Mouse (Mus musculus) forebrain, embryonic 15.5 days (tissue): ENCODE measurements around the gene Ino80b. TPM values are rescaled to one million over a fixed set of nuclear protein-coding genes. Genes with fewer than 3 reads are reported as not detected.

Source experiments
- ATAC-seq: fragments of 200-750 bp; cut with Nextera tagmentation; replicated peaks from 2 replicates; pipeline ENCODE4 v1.8.0; 2017; ENCODE audit warnings: mild to moderate bottlenecking, moderate TSS enrichment, moderate library complexity
- H3K27ac ChIP-seq: fragments of 300-500 bp; sonication (generic); replicated peaks from 2 replicates; pipeline ENCODE4 v1.5.1; 2015; ENCODE audit warnings: mild to moderate bottlenecking, inconsistent platforms
- H3K27me3 ChIP-seq: fragments of 300-500 bp; sonication (generic); 2 replicates; pipeline ENCODE4 v1.6.1; 2015; ENCODE audit warnings: inconsistent platforms
- H3K36me3 ChIP-seq: fragments of 300-500 bp; sonication (generic); 2 replicates; pipeline ENCODE4 v1.6.1; 2015; ENCODE audit warnings: mild to moderate bottlenecking, inconsistent platforms
- H3K4me1 ChIP-seq: fragments of 300-500 bp; sonication (generic); 2 replicates; pipeline ENCODE4 v1.6.1; 2015; ENCODE audit warnings: inconsistent platforms
- H3K4me2 ChIP-seq: fragments of 300-500 bp; sonication (generic); replicated peaks from 2 replicates; pipeline ENCODE4 v1.6.1; 2015; ENCODE audit warnings: mild to moderate bottlenecking, inconsistent platforms
- H3K4me3 ChIP-seq: fragments of 300-500 bp; sonication (generic); 2 replicates; pipeline ENCODE4 v1.5.1; 2015; ENCODE audit warnings: mild to moderate bottlenecking, inconsistent platforms
- H3K9ac ChIP-seq: fragments of 300-500 bp; sonication (generic); replicated peaks from 2 replicates; pipeline ENCODE4 v1.6.1; 2015; ENCODE audit warnings: mild to moderate bottlenecking, inconsistent platforms
- H3K9me3 ChIP-seq: fragments of 300-500 bp; sonication (generic); 2 replicates; pipeline ENCODE4 v1.6.1; 2016; ENCODE audit warnings: inconsistent platforms
- WGBS: fragments of 180-500 bp; shearing (Covaris S2); methylation state at CpG from one replicate; pipeline ENCODE4 v1.1.7; 2015; ENCODE audit warnings: mixed read lengths; 5-methylcytosine and 5-hydroxymethylcytosine counted together
- polyA plus RNA-seq: library from polyadenylated mRNA; unstranded; fragments of >200 nt; fragmentation: Nextera tagmentation; extraction: Ambion mirVana; gene quantifications from 2 replicates; pipeline ENCODE4 v1.2.1, GENCODE M21; 2015

Gene Ino80b
- polyA plus RNA-seq, 1 experiment from 2014 or later = 15.6 TPM

- H3K27me3 ChIP-seq = peaks cover 37% of the 10 kb centered on the region
- no peak overlapping the region for H3K27ac ChIP-seq
- H3K9ac ChIP-seq = no peak overlapping the region
- no peak overlapping the region for H3K4me3 ChIP-seq
- 56% methylated on average over 6 of the region's 6 CpGs for WGBS
- H3K4me1 ChIP-seq = peaks cover 1% of the 10 kb centered on the region; the same call in 1 of the 2 replicates
- ATAC-seq = no peak
- no peaks in the 10 kb centered on the region for H3K36me3 ChIP-seq
- H3K4me2 ChIP-seq = no peak overlapping the region
- H3K9me3 ChIP-seq = no peaks in the 10 kb centered on the region
These were observed 32.7 kb downstream of the Ino80b start for GRCm38 (mm10) chr6:83092416-83093127.

GRCm38 (mm10) chr6:83087926-83088260, 37.3 kb downstream of the Ino80b start:
- WGBS = 5% methylated on average over 9 of the region's 9 CpGs
- no peak overlapping the region for H3K4me2 ChIP-seq
- H3K4me3 ChIP-seq = no peak overlapping the region
- no peak overlapping the region for H3K9ac ChIP-seq
- peaks cover 7% of the 10 kb centered on the region for H3K4me1 ChIP-seq
- no peaks in the 10 kb centered on the region for H3K9me3 ChIP-seq
- no peaks in the 10 kb centered on the region for H3K36me3 ChIP-seq
- ATAC-seq = no peak
- peaks cover 77% of the 10 kb centered on the region for H3K27me3 ChIP-seq
- no peak overlapping the region for H3K27ac ChIP-seq

GRCm38 (mm10) chr6:83087205-83087925, 37.9 kb downstream of the Ino80b start:
- Histone ChIP-seq H3K9ac (no peak overlapping the region), H3K36me3 (no peaks in the 10 kb centered on the region), H3K27ac (no peak overlapping the region), H3K9me3 (no peaks in the 10 kb centered on the region), H3K4me3 (0 out of 2 replicates have a peak overlapping the region, but pooled peaks have one; percentile 2), H3K4me1 (peaks cover 7% of the 10 kb centered on the region), H3K4me2 (no peak overlapping the region; the same call in 1 of the 2 replicates), H3K27me3 (peaks cover 82% of the 10 kb centered on the region)
- ATAC-seq = no peak
- WGBS = 1% methylated on average over 47 of the region's 47 CpGs

GRCm38 (mm10) chr6:83086121-83087035, 38.9 kb downstream of the Ino80b start, which contains the start of gene Lbx2:
Gene Lbx2, plus strand, starts transcription at chr6:83086367.
- peaks cover 86% of the 10 kb centered on the region for H3K27me3 ChIP-seq
- H3K27ac ChIP-seq = no peak within 1 kb of the TSS
- H3K4me2 ChIP-seq = no peak within 1 kb of the TSS
- no peaks in the 10 kb centered on the region for H3K9me3 ChIP-seq
- H3K9ac ChIP-seq = no peak within 1 kb of the TSS
- no peak for ATAC-seq
- 1% methylated on average over 42 of the region's 42 CpGs for WGBS
- no peak within 1 kb of the TSS for H3K4me3 ChIP-seq
- H3K36me3 ChIP-seq = peaks cover 4% of the 10 kb centered on the region
- H3K4me1 ChIP-seq = peaks cover 7% of the 10 kb centered on the region

- no peak overlapping the region for H3K4me3 ChIP-seq
- 6% methylated on average over 6 of the region's 6 CpGs for WGBS
- H3K9me3 ChIP-seq = no peaks in the 10 kb centered on the region
- H3K4me1 ChIP-seq = peaks cover 15% of the 10 kb centered on the region
- ATAC-seq = no peak
- H3K27me3 ChIP-seq = peaks cover 71% of the 10 kb centered on the region
- no peak overlapping the region for H3K4me2 ChIP-seq
- H3K36me3 ChIP-seq = peaks cover 10% of the 10 kb centered on the region
- no peak overlapping the region for H3K27ac ChIP-seq
- H3K9ac ChIP-seq = no peak overlapping the region
These were observed 40.8 kb downstream of the Ino80b start for GRCm38 (mm10) chr6:83084477-83084876.

GRCm38 (mm10) chr6:83083497-83083896, 41.7 kb downstream of the Ino80b start:
- peaks cover 63% of the 10 kb centered on the region for H3K27me3 ChIP-seq
- no peak overlapping the region for H3K4me3 ChIP-seq
- H3K9ac ChIP-seq = no peak overlapping the region
- H3K4me2 ChIP-seq = no peak overlapping the region
- peaks cover 23% of the 10 kb centered on the region for H3K4me1 ChIP-seq
- no peaks in the 10 kb centered on the region for H3K9me3 ChIP-seq
- 14% methylated on average over 5 of the region's 5 CpGs for WGBS
- H3K27ac ChIP-seq = no peak overlapping the region
- no peak for ATAC-seq
- peaks cover 10% of the 10 kb centered on the region for H3K36me3 ChIP-seq

- no peak overlapping the region for H3K4me2 ChIP-seq
These were observed 45.0 kb downstream of the Ino80b start for GRCm38 (mm10) chr6:83080210-83080609.

GRCm38 (mm10) chr6:83078324-83078858, 46.8 kb downstream of the Ino80b start:
- ATAC-seq = peak; percentile 93
- peak overlapping the region; percentile 80 for H3K4me3 ChIP-seq
- H3K9ac ChIP-seq = peak overlapping the region; percentile 83
- H3K9me3 ChIP-seq = no peaks in the 10 kb centered on the region
- H3K27ac ChIP-seq = peak overlapping the region; percentile 92
- H3K27me3 ChIP-seq = peaks cover 49% of the 10 kb centered on the region
- H3K4me1 ChIP-seq = peaks cover 22% of the 10 kb centered on the region
- H3K36me3 ChIP-seq = peaks cover 10% of the 10 kb centered on the region
- WGBS = under 1% methylated on average over 46 of the region's 46 CpGs
- H3K4me2 ChIP-seq = peak overlapping the region; percentile 77

More at GRCm38 (mm10) chr6:83080210-83080609, 45.0 kb downstream of the Ino80b start:
- no peak overlapping the region for H3K27ac ChIP-seq
- H3K4me1 ChIP-seq = peaks cover 22% of the 10 kb centered on the region
- no peaks in the 10 kb centered on the region for H3K9me3 ChIP-seq
- 97% methylated on average over 5 of the region's 5 CpGs for WGBS
- peaks cover 10% of the 10 kb centered on the region for H3K36me3 ChIP-seq
- ATAC-seq = no peak
- no peak overlapping the region for H3K4me3 ChIP-seq
- H3K27me3 ChIP-seq = peaks cover 49% of the 10 kb centered on the region
- H3K9ac ChIP-seq = no peak overlapping the region

GRCm38 (mm10) chr6:83077630-83078323, 47.5 kb downstream of the Ino80b start, which contains the start of gene Pcgf1:
Gene Pcgf1, plus strand, starts transcription at chr6:83077869.
- ATAC-seq = peak; percentile 78
- Histone ChIP-seq H3K36me3 (peaks cover 10% of the 10 kb centered on the region), H3K27ac (peak within 1 kb of the TSS; percentile 92), H3K4me2 (peak within 1 kb of the TSS; percentile 97), H3K9ac (peak within 1 kb of the TSS; percentile 83), H3K4me1 (peaks cover 22% of the 10 kb centered on the region), H3K27me3 (peaks cover 47% of the 10 kb centered on the region), H3K4me3 (peak within 1 kb of the TSS; percentile 80), H3K9me3 (no peaks in the 10 kb centered on the region)
- under 1% methylated on average over 54 of the region's 54 CpGs for WGBS

GRCm38 (mm10) chr6:83074979-83075378, 50.3 kb downstream of the Ino80b start:
- Histone ChIP-seq H3K9me3 (no peaks in the 10 kb centered on the region), H3K36me3 (no peaks in the 10 kb centered on the region), H3K27me3 (peaks cover 65% of the 10 kb centered on the region), H3K9ac (no peak overlapping the region), H3K27ac (no peak overlapping the region), H3K4me3 (no peak overlapping the region), H3K4me1 (peaks cover 31% of the 10 kb centered on the region), H3K4me2 (no peak overlapping the region)
- 22% methylated on average over 2 of the region's 2 CpGs for WGBS
- no peak for ATAC-seq
